Mouse (Mus musculus): ENCODE results near the gene Ltbp3. TPM values are rescaled to one million over a fixed set of nuclear protein-coding genes. Genes with fewer than 3 reads are reported as not detected.
A peak's percentile ranks its signal among the peaks of the same experiment; 100 is the strongest.
"Not testable (repeated sequence)": the region's sequence is repeated elsewhere in the genome, so short reads cannot be mapped to it uniquely, and the experiment has no call there.

Gene Ltbp3
- polyA plus RNA-seq, 1 experiment from 2014 or later: 1.4 TPM

DNA sequence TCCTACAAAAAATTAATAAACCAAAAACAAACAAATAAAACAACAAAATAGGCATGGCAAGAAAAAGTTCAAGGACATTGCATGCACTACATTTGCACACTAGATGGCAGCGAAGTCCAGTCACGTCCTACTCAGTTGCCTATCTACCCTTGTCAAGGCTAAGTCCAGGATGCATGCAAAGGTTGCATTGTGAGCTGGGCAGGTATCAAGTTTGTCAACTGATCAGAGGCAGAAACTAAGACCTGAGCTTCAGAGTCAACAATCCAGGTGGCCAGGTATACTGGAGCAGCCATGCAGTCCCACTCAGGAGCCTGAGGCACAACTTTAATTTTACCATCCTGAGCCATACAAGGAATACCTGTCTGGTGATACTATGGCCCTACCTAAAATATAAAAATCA, 52.4 kb downstream of the Ltbp3 start:
- Histone ChIP-seq H3K27me3 (ENCODE audit: insufficient read depth, low read length) (no peaks in the 10 kb centered on the region), H3K4me1 (ENCODE audit: insufficient read depth) (peaks cover 23% of the 10 kb centered on the region; the same call in 1 of the 2 replicates), H3K36me3 (replicated peaks; ENCODE audit: insufficient read depth, low read length) (peaks cover 35% of the 10 kb centered on the region), H3K4me3 (ENCODE audit: low read depth, low read length) (no peak overlapping the region), H3K27ac (ENCODE audit: low read depth) (peak overlapping the region; percentile 80; the same call in 1 of the 2 replicates), H3K4me2 (ENCODE audit: low read depth, low read length) (no peak overlapping the region), H3K9me3 (ENCODE audit: low read length) (no peaks in the 10 kb centered on the region), H3K9ac (replicated peaks) (no peak overlapping the region)
- WGBS (ENCODE audit: insufficient replicate concordance): 0% methylated on average over 2 of the region's 2 CpGs
- TF ChIP-seq EP300 (IDR thresholded peaks at IDR 0.05; ENCODE audit: low read depth) (no peak), CTCF (IDR thresholded peaks at IDR 0.05; ENCODE audit: low read depth) (peak; percentile 97)
- peak; percentile 52; the same call in 1 of the 2 replicates for ATAC-seq
- peak; percentile 74 for DNase-seq

DNA sequence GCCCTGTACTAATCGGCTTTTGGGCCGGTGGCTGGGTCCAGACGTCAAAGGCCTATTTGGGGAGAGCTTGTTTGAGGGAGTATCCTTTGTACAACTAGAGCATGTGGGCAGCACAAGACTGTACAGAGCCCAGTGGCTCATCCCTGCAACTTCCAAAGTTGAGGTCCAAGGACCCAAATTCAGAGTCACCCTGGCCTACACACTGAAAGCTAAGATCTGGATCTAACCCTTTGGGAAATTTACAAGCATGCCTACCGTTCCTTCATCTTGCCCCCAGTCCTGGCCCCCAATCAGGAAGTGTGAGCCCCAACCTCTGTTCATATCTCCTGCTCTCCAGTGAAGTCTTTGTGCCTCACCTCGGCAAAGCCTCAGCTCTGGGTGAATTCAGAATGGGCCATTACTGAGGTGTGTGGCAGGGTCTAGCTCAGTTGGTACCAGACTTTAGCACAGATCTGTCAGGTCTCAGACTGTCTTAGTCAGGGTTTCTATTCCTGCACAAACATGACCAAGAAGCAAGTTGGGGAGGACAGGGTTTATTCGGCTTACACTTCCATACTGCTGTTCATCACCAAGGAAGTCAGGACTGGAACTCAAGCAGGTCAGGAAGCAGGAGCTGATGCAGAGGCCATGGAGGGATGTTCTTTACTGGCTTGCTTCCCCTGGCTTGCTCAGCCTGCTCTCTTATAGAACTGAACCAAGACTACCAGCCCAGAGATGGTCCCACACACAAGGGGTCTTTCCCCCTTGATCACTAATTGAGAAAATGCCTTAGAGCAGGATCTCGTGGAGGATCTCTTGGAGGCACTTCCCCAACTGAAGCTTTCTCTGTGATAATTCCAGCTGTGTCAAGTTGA, 53.4 kb downstream of the Ltbp3 start:
- not testable (repeated sequence) for H3K4me3 ChIP-seq (ENCODE audit: low read depth, low read length); H3K9ac ChIP-seq (replicated peaks); H3K4me2 ChIP-seq (ENCODE audit: low read depth, low read length); H3K27me3 ChIP-seq (ENCODE audit: insufficient read depth, low read length); H3K9me3 ChIP-seq (ENCODE audit: low read length); ATAC-seq
- Histone ChIP-seq H3K27ac (ENCODE audit: low read depth) (peak overlapping the region; percentile 80), H3K4me1 (ENCODE audit: insufficient read depth) (peaks cover 23% of the 10 kb centered on the region; the same call in 1 of the 2 replicates), H3K36me3 (replicated peaks; ENCODE audit: insufficient read depth, low read length) (peaks cover 44% of the 10 kb centered on the region)
- DNase-seq: peak; percentile 30
- 23% methylated on average over 7 of the region's 7 CpGs for WGBS (ENCODE audit: insufficient replicate concordance)

- Histone ChIP-seq H3K36me3 (replicated peaks; ENCODE audit: insufficient read depth, low read length) (peaks cover 50% of the 10 kb centered on the region), H3K27me3 (ENCODE audit: insufficient read depth, low read length) (no peaks in the 10 kb centered on the region), H3K9me3 (ENCODE audit: low read length) (no peaks in the 10 kb centered on the region), H3K4me1 (ENCODE audit: insufficient read depth) (peaks cover 23% of the 10 kb centered on the region; the same call in 1 of the 2 replicates), H3K4me2 (ENCODE audit: low read depth, low read length) (no peak overlapping the region), H3K9ac (replicated peaks) (no peak overlapping the region), H3K4me3 (ENCODE audit: low read depth, low read length) (no peak overlapping the region), H3K27ac (ENCODE audit: low read depth) (peak overlapping the region; percentile 76)
- TF ChIP-seq CTCF (IDR thresholded peaks at IDR 0.05; ENCODE audit: low read depth) (no peak), EP300 (IDR thresholded peaks at IDR 0.05; ENCODE audit: low read depth) (no peak)
- whole genome bisulfite sequencing (ENCODE audit: insufficient replicate concordance): 40% methylated on average over 5 of the region's 5 CpGs
- ATAC-seq: peak; percentile 29
- peak; percentile 43 for DNase-seq
Measured at GRCm38 (mm10) chr19:5794771-5795576, 54.3 kb downstream of the Ltbp3 start.

GRCm38 (mm10) chr19:5795668-5796572, 55.2 kb downstream of the Ltbp3 start:
- ATAC-seq (no peak), DNase-seq (peak; percentile 22)
- WGBS (ENCODE audit: insufficient replicate concordance): 68% methylated on average over 11 of the region's 11 CpGs
- Histone ChIP-seq H3K27ac (ENCODE audit: low read depth) (peak overlapping the region; percentile 70; the same call in 1 of the 2 replicates), H3K36me3 (replicated peaks; ENCODE audit: insufficient read depth, low read length) (peaks cover 58% of the 10 kb centered on the region), H3K4me3 (ENCODE audit: low read depth, low read length) (peak overlapping the region; percentile 84; the same call in 1 of the 2 replicates), H3K9ac (replicated peaks) (no peak overlapping the region), H3K4me1 (ENCODE audit: insufficient read depth) (peaks cover 23% of the 10 kb centered on the region; the same call in 1 of the 2 replicates), H3K27me3 (ENCODE audit: insufficient read depth, low read length) (no peaks in the 10 kb centered on the region), H3K9me3 (ENCODE audit: low read length) (no peaks in the 10 kb centered on the region), H3K4me2 (ENCODE audit: low read depth, low read length) (peak overlapping the region; percentile 73)
- TF ChIP-seq CTCF (IDR thresholded peaks at IDR 0.05; ENCODE audit: low read depth) (no peak), EP300 (IDR thresholded peaks at IDR 0.05; ENCODE audit: low read depth) (no peak)

GRCm38 (mm10) chr19:5796573-5797111, 55.9 kb downstream of the Ltbp3 start:
- Histone ChIP-seq H3K4me1 (ENCODE audit: insufficient read depth) (peaks cover 23% of the 10 kb centered on the region; the same call in 1 of the 2 replicates), H3K9me3 (ENCODE audit: low read length) (no peaks in the 10 kb centered on the region), H3K4me2 (ENCODE audit: low read depth, low read length) (peak overlapping the region; percentile 73), H3K36me3 (replicated peaks; ENCODE audit: insufficient read depth, low read length) (peaks cover 62% of the 10 kb centered on the region), H3K9ac (replicated peaks) (peak overlapping the region; percentile 50; the same call in 1 of the 2 replicates), H3K27ac (ENCODE audit: low read depth) (peak overlapping the region; percentile 70), H3K27me3 (ENCODE audit: insufficient read depth, low read length) (no peaks in the 10 kb centered on the region), H3K4me3 (ENCODE audit: low read depth, low read length) (peak overlapping the region; percentile 84)
- TF ChIP-seq CTCF (IDR thresholded peaks at IDR 0.05; ENCODE audit: low read depth) (no peak), EP300 (IDR thresholded peaks at IDR 0.05; ENCODE audit: low read depth) (no peak)
- ATAC-seq: no peak
- 77% methylated on average over 7 of the region's 7 CpGs for WGBS (ENCODE audit: insufficient replicate concordance)
- DNase-seq: peak; percentile 13

Measured in liver, postnatal 0 days (tissue).